Mouse (Mus musculus): ENCODE data around the gene Prdm2. TPM values are rescaled to one million over a fixed set of nuclear protein-coding genes. Genes with fewer than 3 reads are reported as not detected.

The Prdm2 gene
- polyA plus RNA-seq, 1 experiment from 2014 or later: 2.8 TPM

DNA sequence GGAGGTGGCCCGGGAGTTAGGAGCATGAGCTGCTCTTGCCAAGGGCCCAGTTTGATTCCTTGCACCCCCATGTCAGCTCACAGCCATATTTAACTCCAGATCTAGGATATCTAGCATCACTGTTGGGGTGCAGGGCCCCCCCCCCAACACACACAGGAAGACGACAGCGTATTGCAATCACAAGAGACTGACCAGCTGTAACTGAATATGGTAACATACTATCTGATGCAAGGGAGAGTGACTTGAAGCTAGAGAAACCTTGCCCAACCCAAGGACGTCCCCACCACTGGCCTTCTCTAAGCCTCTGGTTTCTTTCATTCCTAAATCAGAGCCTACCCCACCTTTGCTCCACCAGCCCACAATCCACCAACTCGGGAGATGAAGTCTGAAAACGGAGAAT, 105.8 kb downstream of the Prdm2 start:
- Histone ChIP-seq H3K4me1 (replicated peaks) (peaks cover 12% of the 10 kb centered on the region), H3K4me2 (no peak overlapping the region), H3K27me3 (no peaks in the 10 kb centered on the region), H3K36me3 (replicated peaks) (peaks cover 26% of the 10 kb centered on the region), H3K9ac (no peak overlapping the region), H3K9me3 (replicated peaks) (no peaks in the 10 kb centered on the region), H3K4me3 (replicated peaks) (no peak overlapping the region), H3K27ac (replicated peaks) (0 out of 2 replicates have a peak overlapping the region, but pooled peaks have one; percentile 19)
- ATAC-seq (ENCODE audit: insufficient read depth): no peak
- WGBS (ENCODE audit: insufficient replicate concordance): 67% methylated on average over 6 of the region's 6 CpGs

DNA sequence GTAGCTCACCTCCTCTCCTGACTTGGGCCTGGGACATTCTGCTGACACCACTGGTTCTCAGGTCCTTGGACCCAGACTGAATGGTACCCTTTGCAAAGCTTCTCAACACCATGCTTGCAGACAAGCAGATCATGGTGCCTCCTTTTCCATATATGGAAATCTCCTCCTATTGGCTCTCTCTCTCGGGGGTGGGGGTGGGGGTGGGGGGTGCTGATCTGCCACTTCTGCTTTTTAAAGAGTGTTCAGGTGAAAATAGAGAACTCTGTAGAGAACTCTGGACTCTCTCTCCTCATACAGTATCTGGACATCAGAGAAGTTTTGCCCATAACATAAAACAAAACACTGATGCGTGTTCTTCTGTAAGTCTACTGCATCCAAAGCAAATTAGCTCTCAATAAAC, 106.2 kb downstream of the Prdm2 start:
- Histone ChIP-seq H3K4me1 (replicated peaks) (peaks cover 12% of the 10 kb centered on the region), H3K36me3 (replicated peaks) (peaks cover 26% of the 10 kb centered on the region), H3K4me3 (replicated peaks) (no peak overlapping the region), H3K4me2 (no peak overlapping the region), H3K27me3 (no peaks in the 10 kb centered on the region), H3K27ac (replicated peaks) (0 out of 2 replicates have a peak overlapping the region, but pooled peaks have one; percentile 19), H3K9me3 (replicated peaks) (no peaks in the 10 kb centered on the region), H3K9ac (no peak overlapping the region)
- ATAC-seq (ENCODE audit: insufficient read depth): no peak
- 27% methylated on average over 2 of the region's 2 CpGs for WGBS (ENCODE audit: insufficient replicate concordance)

DNA sequence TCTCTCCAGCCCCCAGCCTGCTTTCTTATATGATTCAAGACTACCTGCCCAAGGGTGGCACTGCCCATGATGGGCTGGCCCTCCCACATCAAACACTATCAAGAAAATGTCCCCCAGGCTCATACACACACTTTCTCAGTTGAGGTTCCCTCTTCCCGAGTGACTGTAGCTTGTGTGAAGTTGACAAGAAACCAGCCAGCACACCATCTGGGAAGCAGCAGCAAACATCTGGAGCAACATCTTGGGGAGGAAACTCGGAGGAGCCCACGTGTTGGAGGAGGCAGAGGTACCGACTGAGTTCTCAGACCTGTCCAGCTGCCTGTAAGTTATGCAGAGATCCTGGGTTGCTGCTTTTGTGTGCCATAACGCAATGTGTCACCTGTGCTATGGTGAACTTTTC, 108.1 kb downstream of the Prdm2 start:
- no peak overlapping the region for H3K4me3 ChIP-seq (replicated peaks)
- peaks cover 12% of the 10 kb centered on the region for H3K4me1 ChIP-seq (replicated peaks)
- no peak overlapping the region for H3K27ac ChIP-seq (replicated peaks)
- WGBS (ENCODE audit: insufficient replicate concordance): 55% methylated on average over 5 of the region's 5 CpGs
- ATAC-seq (ENCODE audit: insufficient read depth): no peak
- no peaks in the 10 kb centered on the region for H3K27me3 ChIP-seq
- no peaks in the 10 kb centered on the region for H3K9me3 ChIP-seq (replicated peaks)
- no peak overlapping the region for H3K4me2 ChIP-seq
- H3K9ac ChIP-seq: no peak overlapping the region
- 0 out of 2 replicates have a peak, but pooled peaks cover 10% of the 10 kb centered on the region for H3K36me3 ChIP-seq (replicated peaks)

DNA sequence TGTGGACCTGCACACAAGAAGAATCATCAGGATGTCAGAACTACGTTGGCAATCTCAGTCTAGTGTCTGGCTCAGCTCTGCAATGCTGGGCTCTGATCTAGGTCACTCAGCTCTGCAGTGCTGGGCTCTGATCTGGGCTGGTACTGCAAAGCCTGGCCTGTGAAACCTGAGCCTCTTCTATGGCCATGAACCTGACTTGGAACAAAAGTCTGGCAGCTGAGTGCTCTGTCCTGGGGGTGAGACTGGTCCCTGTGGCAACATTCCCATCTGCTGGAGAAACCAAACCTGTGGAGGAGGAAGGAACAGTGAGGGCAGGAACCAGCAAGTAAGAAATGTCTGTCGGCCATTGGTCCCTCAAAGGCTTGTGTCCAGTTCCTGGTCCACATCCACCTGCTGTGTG, 109.0 kb downstream of the Prdm2 start:
- ATAC-seq (ENCODE audit: insufficient read depth): no peak
- Histone ChIP-seq H3K9me3 (replicated peaks) (no peaks in the 10 kb centered on the region), H3K27me3 (no peaks in the 10 kb centered on the region), H3K4me3 (replicated peaks) (no peak overlapping the region), H3K9ac (no peak overlapping the region), H3K4me1 (replicated peaks) (peaks cover 8% of the 10 kb centered on the region), H3K27ac (replicated peaks) (no peak overlapping the region), H3K36me3 (replicated peaks) (0 out of 2 replicates have a peak, but pooled peaks cover under 1% of the 10 kb centered on the region), H3K4me2 (no peak overlapping the region)
- 52% methylated on average over 2 of the region's 2 CpGs for WGBS (ENCODE audit: insufficient replicate concordance)

DNA sequence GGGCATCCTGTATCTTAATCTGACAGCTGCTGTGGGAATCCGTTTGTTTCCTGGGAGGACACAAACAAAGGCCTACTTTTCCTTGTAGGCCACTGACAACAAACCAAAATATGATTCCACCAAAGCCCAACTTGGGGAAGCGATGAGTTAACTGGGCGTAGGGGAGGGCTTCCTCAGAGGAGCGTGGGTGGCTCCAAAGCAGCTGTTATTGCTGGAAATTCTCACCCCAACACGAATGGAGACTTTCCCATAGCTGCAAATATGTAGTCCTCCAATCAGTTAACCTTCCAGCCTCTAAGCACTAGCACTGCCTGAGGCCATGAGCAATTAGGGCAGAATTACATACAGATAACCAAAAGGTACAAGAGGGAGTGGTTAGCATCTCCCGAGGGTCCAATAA, 112.6 kb downstream of the Prdm2 start:
- Histone ChIP-seq H3K9me3 (replicated peaks) (no peaks in the 10 kb centered on the region), H3K9ac (no peak overlapping the region), H3K36me3 (replicated peaks) (no peaks in the 10 kb centered on the region), H3K4me2 (no peak overlapping the region), H3K4me3 (replicated peaks) (no peak overlapping the region), H3K27ac (replicated peaks) (no peak overlapping the region), H3K4me1 (replicated peaks) (no peaks in the 10 kb centered on the region), H3K27me3 (no peaks in the 10 kb centered on the region)
- no peak for ATAC-seq (ENCODE audit: insufficient read depth)
- WGBS (ENCODE audit: insufficient replicate concordance): 51% methylated on average over 6 of the region's 6 CpGs

DNA sequence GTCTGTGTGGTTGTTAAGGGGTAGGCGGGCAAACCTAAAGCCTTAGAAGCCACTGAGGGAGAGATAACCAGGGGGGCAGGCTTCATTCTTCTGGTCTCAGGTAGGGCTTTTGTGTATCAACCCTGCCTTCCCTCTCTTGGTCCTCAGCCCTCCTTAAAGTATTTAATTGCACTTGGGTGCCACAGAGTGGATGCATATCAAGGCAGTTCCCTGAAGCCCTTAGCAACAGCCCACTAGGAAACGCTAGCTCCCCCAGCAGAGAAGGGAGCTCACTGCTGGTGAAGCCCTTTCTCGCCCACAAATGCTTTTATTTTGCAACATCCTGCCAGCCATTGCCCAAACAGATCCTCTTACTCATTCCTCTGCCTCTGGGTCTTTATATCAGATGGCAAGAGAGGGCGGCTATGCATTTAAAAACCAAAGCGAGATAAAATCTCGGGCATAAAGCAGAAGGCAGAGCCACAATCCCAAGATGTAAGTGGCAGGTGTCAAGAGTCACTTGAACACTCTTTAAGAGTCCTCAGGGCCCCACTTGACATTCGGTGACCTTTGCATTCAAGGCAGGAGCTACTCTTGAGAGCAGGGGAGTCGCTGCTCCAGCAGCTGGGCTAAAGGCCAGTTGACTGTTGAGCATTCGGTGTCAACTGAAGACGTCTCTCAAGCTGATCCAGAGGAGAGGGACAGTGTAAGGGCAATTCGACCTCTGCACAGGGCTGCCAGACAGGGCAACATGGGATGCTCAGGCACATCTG, 113.3 kb downstream of the Prdm2 start:
- H3K36me3 ChIP-seq (replicated peaks): no peaks in the 10 kb centered on the region
- H3K9me3 ChIP-seq (replicated peaks): no peaks in the 10 kb centered on the region
- no peaks in the 10 kb centered on the region for H3K4me1 ChIP-seq (replicated peaks)
- ATAC-seq (ENCODE audit: insufficient read depth): no peak
- H3K4me2 ChIP-seq: no peak overlapping the region
- H3K27ac ChIP-seq (replicated peaks): no peak overlapping the region
- H3K27me3 ChIP-seq: no peaks in the 10 kb centered on the region
- 35% methylated on average over 11 of the region's 11 CpGs for WGBS (ENCODE audit: insufficient replicate concordance)
- no peak overlapping the region for H3K9ac ChIP-seq
- no peak overlapping the region for H3K4me3 ChIP-seq (replicated peaks)

DNA sequence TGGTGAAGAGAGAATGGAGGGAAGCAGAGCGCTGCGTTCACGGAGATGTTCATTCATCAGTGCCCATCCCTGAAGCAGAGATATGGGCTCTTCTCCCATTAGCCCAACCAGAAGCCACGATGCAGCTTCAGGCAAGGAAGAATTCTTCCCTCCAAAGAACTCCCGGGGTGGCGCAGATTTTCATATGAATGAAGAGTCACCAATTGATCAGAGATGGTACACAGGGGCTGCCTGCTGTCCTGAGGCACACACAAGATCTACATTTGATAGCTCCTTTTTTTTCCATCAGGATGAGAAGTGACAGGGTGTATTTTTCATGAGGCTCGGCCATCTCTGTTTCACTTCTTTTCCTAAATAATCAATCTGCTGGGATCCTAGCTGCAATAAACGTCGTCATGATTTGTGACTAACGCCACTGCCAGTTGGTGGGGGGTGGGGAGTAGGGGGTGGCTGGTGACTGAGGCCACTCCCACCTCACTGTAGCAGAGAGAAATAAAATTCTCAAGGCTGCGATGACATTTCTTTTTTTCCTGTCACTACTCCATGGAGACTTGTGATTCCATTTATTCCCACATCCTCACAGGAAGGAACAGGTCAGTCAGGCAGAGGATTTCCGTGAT, 120.6 kb downstream of the Prdm2 start:
- WGBS (ENCODE audit: insufficient replicate concordance): 39% methylated on average over 12 of the region's 12 CpGs

DNA sequence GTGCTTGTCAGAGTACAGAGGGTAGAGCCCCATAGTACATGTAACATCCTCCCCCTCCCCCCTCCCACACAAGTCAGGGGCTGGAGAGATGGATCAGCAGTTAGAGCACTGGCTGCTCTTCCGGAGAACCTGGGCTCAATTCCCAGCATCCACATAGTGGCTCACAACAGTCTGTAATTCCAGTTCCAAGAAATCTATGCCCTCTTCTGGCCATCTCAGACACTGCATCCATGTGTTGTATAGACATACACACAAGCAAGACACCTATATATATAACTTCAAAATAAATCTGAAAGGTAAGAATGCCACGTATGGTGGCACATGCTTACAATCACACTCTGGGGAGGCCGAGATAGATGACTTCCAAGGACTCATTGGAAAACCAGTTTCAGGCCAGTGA, 122.2 kb downstream of the Prdm2 start:
- no peak overlapping the region for H3K27ac ChIP-seq (replicated peaks)
- no peak overlapping the region for H3K9ac ChIP-seq
- H3K36me3 ChIP-seq (replicated peaks): no peaks in the 10 kb centered on the region
- no peaks in the 10 kb centered on the region for H3K4me1 ChIP-seq (replicated peaks)
- H3K4me3 ChIP-seq (replicated peaks): no peak overlapping the region
- H3K27me3 ChIP-seq: no peaks in the 10 kb centered on the region
- ATAC-seq (ENCODE audit: insufficient read depth): no peak
- no peaks in the 10 kb centered on the region for H3K9me3 ChIP-seq (replicated peaks)
- no peak overlapping the region for H3K4me2 ChIP-seq
- 74% methylated on average over 3 of the region's 3 CpGs for WGBS (ENCODE audit: insufficient replicate concordance)

More for the DNA sequence above, 120.6 kb downstream of the Prdm2 start:
- H3K36me3 ChIP-seq (replicated peaks): no peaks in the 10 kb centered on the region
- H3K9me3 ChIP-seq (replicated peaks): no peaks in the 10 kb centered on the region
- ATAC-seq (ENCODE audit: insufficient read depth): no peak
- H3K27ac ChIP-seq (replicated peaks): no peak overlapping the region
- H3K9ac ChIP-seq: no peak overlapping the region
- H3K4me3 ChIP-seq (replicated peaks): no peak overlapping the region
- H3K4me1 ChIP-seq (replicated peaks): no peaks in the 10 kb centered on the region
- H3K4me2 ChIP-seq: no peak overlapping the region
- no peaks in the 10 kb centered on the region for H3K27me3 ChIP-seq

DNA sequence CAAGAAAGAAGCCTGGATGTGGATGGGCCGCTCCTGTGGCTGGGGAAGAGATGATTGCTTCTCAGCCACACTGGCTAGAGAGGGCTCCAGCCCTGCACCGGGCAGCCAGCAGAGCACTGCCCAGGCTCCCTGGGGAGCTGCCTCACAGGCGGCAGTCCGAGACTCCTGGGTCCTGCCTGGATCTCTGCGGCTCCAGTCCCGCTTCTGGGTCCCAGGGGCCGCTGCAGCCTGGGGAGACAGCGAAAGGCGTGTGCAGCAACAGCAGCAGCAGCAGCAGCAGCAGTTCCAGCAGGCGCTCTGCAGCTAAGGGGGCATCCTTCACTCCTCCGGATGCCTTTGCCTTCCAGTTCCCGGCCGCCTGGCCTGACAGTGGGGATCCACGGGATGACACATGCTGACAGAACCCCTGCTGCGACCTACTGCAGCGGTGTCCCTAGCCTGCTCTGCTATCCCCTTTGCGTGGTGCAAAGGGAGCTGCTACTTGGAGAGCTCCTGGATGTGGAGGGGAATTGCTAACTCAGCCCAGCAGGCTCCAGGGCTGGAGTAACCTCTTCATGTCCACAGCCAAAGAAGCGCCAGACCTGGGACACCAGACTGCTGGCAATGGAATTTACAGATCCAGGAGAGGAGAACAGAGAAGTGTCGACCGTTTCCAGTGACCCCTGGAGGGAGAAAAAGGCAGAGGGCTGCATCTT, 138.6 kb downstream of the Prdm2 start:
- Histone ChIP-seq H3K4me2 (no peak overlapping the region), H3K9ac (no peak overlapping the region), H3K9me3 (replicated peaks) (no peaks in the 10 kb centered on the region), H3K4me3 (replicated peaks) (no peak overlapping the region), H3K27me3 (peaks cover 8% of the 10 kb centered on the region; the same call in 1 of the 2 replicates), H3K27ac (replicated peaks) (no peak overlapping the region), H3K4me1 (replicated peaks) (no peaks in the 10 kb centered on the region), H3K36me3 (replicated peaks) (no peaks in the 10 kb centered on the region)
- ATAC-seq (ENCODE audit: insufficient read depth): no peak
- WGBS (ENCODE audit: insufficient replicate concordance): 7% methylated on average over 20 of the region's 20 CpGs

DNA sequence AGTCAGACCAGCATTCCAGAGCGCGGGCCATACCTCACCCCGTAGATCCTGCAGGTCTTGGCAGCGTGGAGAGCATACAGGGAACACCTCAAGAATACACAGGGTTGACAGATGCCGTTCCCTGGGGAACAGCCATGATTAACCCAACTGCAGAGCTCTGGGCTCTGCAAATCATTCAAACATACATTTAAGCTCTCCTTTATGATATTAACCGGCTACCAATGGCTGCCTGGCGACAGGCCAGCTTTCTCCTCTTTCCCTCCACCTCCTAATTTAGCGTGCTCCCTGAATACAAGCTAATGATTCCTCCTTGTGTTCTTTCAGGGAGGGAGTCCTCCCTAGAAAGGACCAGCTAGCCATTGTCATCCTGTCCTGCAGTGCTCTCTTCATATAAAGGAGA, 141.0 kb downstream of the Prdm2 start:
- WGBS (ENCODE audit: insufficient replicate concordance): 52% methylated on average over 8 of the region's 8 CpGs
- H3K4me3 ChIP-seq (replicated peaks): no peak overlapping the region
- H3K27me3 ChIP-seq: peaks cover 8% of the 10 kb centered on the region; the same call in 1 of the 2 replicates
- ATAC-seq (ENCODE audit: insufficient read depth): no peak
- no peak overlapping the region for H3K4me2 ChIP-seq
- H3K36me3 ChIP-seq (replicated peaks): no peaks in the 10 kb centered on the region
- H3K4me1 ChIP-seq (replicated peaks): no peaks in the 10 kb centered on the region
- no peak overlapping the region for H3K27ac ChIP-seq (replicated peaks)
- no peaks in the 10 kb centered on the region for H3K9me3 ChIP-seq (replicated peaks)
- no peak overlapping the region for H3K9ac ChIP-seq

DNA sequence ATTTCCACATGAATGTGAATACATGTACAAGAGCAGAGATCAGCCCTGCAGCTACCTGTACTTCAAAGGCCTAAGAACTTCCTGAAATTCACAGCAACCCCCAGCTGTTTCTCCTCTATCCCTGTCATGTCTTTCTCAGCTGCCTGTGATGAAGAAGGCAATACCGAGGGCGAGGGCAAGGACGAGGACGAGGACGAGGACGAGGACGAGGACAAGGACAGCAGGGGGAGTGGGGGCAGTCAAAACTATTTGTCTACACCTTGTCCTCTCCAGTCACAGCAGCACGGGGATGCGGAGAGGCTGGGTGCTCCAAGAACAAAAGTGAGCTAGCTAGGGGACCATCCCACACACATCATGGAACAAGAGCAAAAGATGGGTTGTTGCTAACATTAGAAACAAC, 145.8 kb downstream of the Prdm2 start:
- no peak overlapping the region for H3K27ac ChIP-seq (replicated peaks)
- ATAC-seq (ENCODE audit: insufficient read depth): no peak
- no peaks in the 10 kb centered on the region for H3K9me3 ChIP-seq (replicated peaks)
- H3K36me3 ChIP-seq (replicated peaks): no peaks in the 10 kb centered on the region
- no peak overlapping the region for H3K4me3 ChIP-seq (replicated peaks)
- no peak overlapping the region for H3K4me2 ChIP-seq
- no peaks in the 10 kb centered on the region for H3K27me3 ChIP-seq
- WGBS (ENCODE audit: insufficient replicate concordance): 76% methylated on average over 9 of the region's 9 CpGs
- H3K9ac ChIP-seq: no peak overlapping the region
- H3K4me1 ChIP-seq (replicated peaks): no peaks in the 10 kb centered on the region
